21 mouse cellular contexts compared by ENCODE assay signal in the genomic region with DNA sequence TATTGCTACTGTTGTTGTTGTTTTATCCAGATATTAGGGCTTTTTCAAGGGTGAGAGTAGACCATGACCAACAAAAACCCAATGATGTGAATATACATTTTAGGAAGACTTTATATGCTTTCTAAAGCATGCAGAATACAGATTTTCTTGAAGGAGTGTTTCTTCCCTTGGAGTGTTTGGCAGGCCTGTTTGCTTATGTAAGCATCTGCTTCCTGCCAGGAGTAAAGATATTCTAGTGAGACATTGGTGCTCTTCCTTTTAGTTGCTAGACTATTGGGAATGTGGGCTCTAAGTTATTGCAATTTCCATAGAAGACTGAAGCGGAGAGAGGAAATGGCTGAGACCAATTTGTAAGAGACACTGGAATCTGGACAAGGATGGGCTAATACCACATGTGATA.
DNase-seq lines count a peak whose midpoint lies in the region; ATAC-seq and TF ChIP-seq lines count a peak whose summit lies in the region.
"Had no signal": no experiment of that assay in that cellular context is flagged by ENCODE, and none has a peak within 500 bp of the region (broad histone marks: within the 10 kb centered on the region; RNA-seq: fewer than 3 reads in every experiment).

No protein-coding gene starts in this region.

- no peaks in the 10 kb centered on the region for H3K9me3 ChIP-seq in lung, embryonic 14.5 days (ENCODE audit: low read depth, low read length)
- H3K9me3 ChIP-seq: embryonic facial prominence, embryonic 10.5 days; heart, embryonic 10.5 days had no signal

- DNase-seq in frontal cortex, adult 2 months (ENCODE audit: extremely low spot score in 1 of 2, low spot score in 1 of 2): peak; percentile 36 to 74
- DNase-seq in frontal cortex, postnatal 14 days (ENCODE audit: low spot score in 2 of 2): no peak
- DNase-seq in lung, embryonic 14.5 days: peak; percentile 14
- DNase-seq in lung, postnatal 36 days: no peak
- DNase-seq in brain, adult 2 months (ENCODE audit: low read depth, low spot score): peak; percentile 77
- DNase-seq in left cerebral cortex, adult 2 months (ENCODE audit: extremely low spot score in 1 of 2, low spot score in 2 of 2): no peak
- no peak for DNase-seq in embryo, embryonic 10.5 days (ENCODE audit: low spot score)
- DNase-seq in heart, postnatal 14 days: no peak
- DNase-seq: adrenal gland, postnatal 14 days; cerebellum, adult 18-20 months; cerebellum, adult 9-11 months; cerebellum, postnatal 36 days; gastrocnemius, postnatal 36 days; heart, adult 11 months had no signal

- intact Hi-C loops in left cerebral cortex, adult 2 months (cut with DNase I): no loop called here
- intact Hi-C loops in heart, postnatal 14 days (cut with DNase I): no loop called here

- ATAC-seq in lung, embryonic 14.5 days (ENCODE audit: insufficient read depth): no peak
- ATAC-seq: activated CD4-positive, CD25-positive, alpha-beta regulatory T cell, adult 4 months; forebrain, embryonic 14.5 days; Patski had no signal

- H3K9ac ChIP-seq in lung, embryonic 14.5 days: no peak overlapping the region
- H3K9ac ChIP-seq: hindbrain, embryonic 14.5 days had no signal

- TF ChIP-seq CTCF in lung, embryonic 14.5 days (IDR thresholded peaks at IDR 0.05; ENCODE audit: low read depth): no peak
- TF ChIP-seq CTCF in left cerebral cortex, adult 2 months (IDR thresholded peaks at IDR 0.05): no peak

- no peaks in the 10 kb centered on the region for H3K36me3 ChIP-seq in lung, embryonic 14.5 days (ENCODE audit: insufficient read depth)
- H3K36me3 ChIP-seq: embryonic facial prominence, embryonic 10.5 days; heart, embryonic 10.5 days had no signal

- 72% methylated on average over 1 of the region's 1 CpGs for WGBS in lung, embryonic 14.5 days

- H3K4me1 ChIP-seq in lung, embryonic 14.5 days (ENCODE audit: insufficient read depth): no peaks in the 10 kb centered on the region
- H3K4me1 ChIP-seq: embryonic facial prominence, embryonic 10.5 days; heart, embryonic 10.5 days had no signal

- no peak overlapping the region for H3K4me2 ChIP-seq in lung, embryonic 14.5 days
- H3K4me2 ChIP-seq: hindbrain, embryonic 14.5 days had no signal

- H3K27ac ChIP-seq in lung, embryonic 14.5 days (ENCODE audit: low read depth): no peak overlapping the region
- H3K27ac ChIP-seq in left cerebral cortex, adult 2 months: peak overlapping the region; percentile 58
- H3K27ac ChIP-seq: embryonic facial prominence, embryonic 10.5 days; heart, embryonic 10.5 days; hindbrain, embryonic 14.5 days had no signal

- no peak overlapping the region for H3K4me3 ChIP-seq in lung, embryonic 14.5 days (ENCODE audit: low read depth, low read length)
- H3K4me3 ChIP-seq in left cerebral cortex, adult 2 months: no peak overlapping the region
- H3K4me3 ChIP-seq: embryonic facial prominence, embryonic 10.5 days; heart, embryonic 10.5 days had no signal

- no peaks in the 10 kb centered on the region for H3K27me3 ChIP-seq in lung, embryonic 14.5 days (ENCODE audit: insufficient read depth, low read length)
- H3K27me3 ChIP-seq: CH12.LX, Patski had no signal

Comparison
In these comparisons a context has a peak if more than half of its experiments do, and no peak if none do; other contexts are left out.
1. DNase-seq: peak in frontal cortex, adult 2 months (2 of 2), lung, embryonic 14.5 days (single experiment) and brain, adult 2 months (single experiment); none in frontal cortex, postnatal 14 days (0 of 2), lung, postnatal 36 days (single experiment), left cerebral cortex, adult 2 months (0 of 2), embryo, embryonic 10.5 days (single experiment) and heart, postnatal 14 days (0 of 2).